Mouse (Mus musculus) stomach, embryonic 16.5 days (tissue): ENCODE results near the gene Atp6ap1l. TPM values are rescaled to one million over a fixed set of nuclear protein-coding genes. Genes with fewer than 3 reads are reported as not detected.
"Not testable (repeated sequence)": the region's sequence is repeated elsewhere in the genome, so short reads cannot be mapped to it uniquely, and the experiment has no call there.

Source experiments
- ATAC-seq: fragments of 200-750 bp; cut with Nextera tagmentation; 2 replicates; pipeline ENCODE4 v1.8.0; 2017; ENCODE audit warnings: moderate number of reproducible peaks, moderate TSS enrichment; ENCODE audit not compliant: insufficient read depth, low FRiP score
- H3K27ac ChIP-seq: fragments of 300-500 bp; sonication (generic); 2 replicates; pipeline ENCODE4 v1.5.1; 2014; ENCODE audit warnings: low read length
- H3K27me3 ChIP-seq: fragments of 300-500 bp; sonication (generic); 2 replicates; pipeline ENCODE4 v1.6.1; 2014; ENCODE audit warnings: low read length, control low read depth, mixed read lengths; ENCODE audit not compliant: control insufficient read depth, insufficient read depth
- H3K36me3 ChIP-seq: fragments of 300-500 bp; sonication (generic); 2 replicates; pipeline ENCODE4 v1.6.1; 2014; ENCODE audit warnings: low read length; ENCODE audit not compliant: control insufficient read depth, insufficient read depth
- H3K4me1 ChIP-seq: fragments of 300-500 bp; sonication (generic); 2 replicates; pipeline ENCODE4 v1.6.1; 2014; ENCODE audit warnings: low read length, control low read depth, mixed read lengths; ENCODE audit not compliant: control insufficient read depth, insufficient read depth
- H3K4me2 ChIP-seq: fragments of 300-500 bp; sonication (generic); 2 replicates; pipeline ENCODE4 v1.6.1; 2014; ENCODE audit warnings: low read depth, low read length, mixed read lengths
- H3K4me3 ChIP-seq: fragments of 300-500 bp; sonication (generic); replicated peaks from 2 replicates; pipeline ENCODE4 v1.5.1; 2014; ENCODE audit warnings: mild to moderate bottlenecking, low read length
- H3K9ac ChIP-seq: fragments of 300-500 bp; sonication (generic); 2 replicates; pipeline ENCODE4 v1.6.1; 2014; ENCODE audit warnings: low read length
- H3K9me3 ChIP-seq: fragments of 300-500 bp; sonication (generic); replicated peaks from 2 replicates; pipeline ENCODE4 v1.6.1; 2016; ENCODE audit warnings: low read length, control low read depth; ENCODE audit not compliant: control insufficient read depth
- WGBS: fragments of 180-500 bp; shearing (Covaris S2); extraction: QIAGEN DNeasy Blood & Tissue Kit; methylation state at CpG from one replicate; pipeline ENCODE4 v1.1.7; 2014; 5-methylcytosine and 5-hydroxymethylcytosine counted together
- polyA plus RNA-seq: library from polyadenylated mRNA; unstranded; fragments of >200 nt; fragmentation: Nextera tagmentation; extraction: Ambion mirVana; gene quantifications from 2 replicates; pipeline ENCODE4 v1.2.1, GENCODE M21; 2015

Atp6ap1l gene
- polyA plus RNA-seq, 1 experiment from 2014 or later = not detected

GRCm38 (mm10) chr13:90925191-90925590, 20.0 kb upstream of the Atp6ap1l start:
- Histone ChIP-seq H3K9ac (no peak overlapping the region), H3K4me3 (no peak overlapping the region), H3K36me3 (peaks cover 15% of the 10 kb centered on the region; the same call in 1 of the 2 replicates), H3K27ac (no peak overlapping the region), H3K4me2 (no peak overlapping the region), H3K27me3 (no peaks in the 10 kb centered on the region), H3K9me3 (no peaks in the 10 kb centered on the region), H3K4me1 (0 out of 2 replicates have a peak, but pooled peaks cover 4% of the 10 kb centered on the region)
- 85% methylated on average over 5 of the region's 5 CpGs for WGBS
- no peak for ATAC-seq

- H3K27ac ChIP-seq = peak overlapping the region; percentile 85; the same call in 1 of the 2 replicates
- H3K9me3 ChIP-seq = no peaks in the 10 kb centered on the region
- H3K4me1 ChIP-seq = 0 out of 2 replicates have a peak, but pooled peaks cover 4% of the 10 kb centered on the region
- peak overlapping the region; percentile 97 for H3K9ac ChIP-seq
- peaks cover 15% of the 10 kb centered on the region; the same call in 1 of the 2 replicates for H3K36me3 ChIP-seq
- H3K27me3 ChIP-seq = no peaks in the 10 kb centered on the region
- peak overlapping the region; percentile 76 for H3K4me2 ChIP-seq
- no peak for ATAC-seq
- peak overlapping the region; percentile 91 for H3K4me3 ChIP-seq
- 47% methylated on average over 9 of the region's 9 CpGs for WGBS
Measured at GRCm38 (mm10) chr13:90924072-90924471, 18.9 kb upstream of the Atp6ap1l start.

- H3K4me1 ChIP-seq = not testable (repeated sequence)
- under 1% methylated on average over 13 of the region's 13 CpGs for WGBS
Measured at GRCm38 (mm10) chr13:90923617-90924016, 18.5 kb upstream of the Atp6ap1l start.

GRCm38 (mm10) chr13:90922751-90923612, 17.8 kb upstream of the Atp6ap1l start, which contains the start of gene Rps23:
Gene Rps23, plus strand, starts transcription at chr13:90922958.
- Histone ChIP-seq H3K9me3 (no peaks in the 10 kb centered on the region), H3K27ac (peak within 1 kb of the TSS; percentile 85), H3K4me2 (peak within 1 kb of the TSS; percentile 76), H3K4me3 (peak within 1 kb of the TSS; percentile 91), H3K36me3 (peaks cover 14% of the 10 kb centered on the region; the same call in 1 of the 2 replicates), H3K27me3 (no peaks in the 10 kb centered on the region), H3K9ac (peak within 1 kb of the TSS; percentile 97), H3K4me1 (0 out of 2 replicates have a peak, but pooled peaks cover 4% of the 10 kb centered on the region)
- WGBS = under 1% methylated on average over 57 of the region's 57 CpGs
- ATAC-seq = peak; percentile 98

More at GRCm38 (mm10) chr13:90923617-90924016, 18.5 kb upstream of the Atp6ap1l start:
- Histone ChIP-seq H3K4me2 (peak overlapping the region; percentile 76), H3K4me3 (peak overlapping the region; percentile 91), H3K9ac (peak overlapping the region; percentile 97), H3K27ac (peak overlapping the region; percentile 85), H3K36me3 (peaks cover 15% of the 10 kb centered on the region; the same call in 1 of the 2 replicates)
- not testable (repeated sequence) for H3K27me3 ChIP-seq, ATAC-seq, H3K9me3 ChIP-seq

GRCm38 (mm10) chr13:90914721-90915120, 9.6 kb upstream of the Atp6ap1l start:
- H3K27me3 ChIP-seq = no peaks in the 10 kb centered on the region
- H3K9ac ChIP-seq = no peak overlapping the region
- 88% methylated on average over 4 of the region's 4 CpGs for WGBS
- H3K4me2 ChIP-seq = no peak overlapping the region
- H3K4me3 ChIP-seq = no peak overlapping the region
- no peak overlapping the region for H3K27ac ChIP-seq
- no peaks in the 10 kb centered on the region for H3K4me1 ChIP-seq
- H3K9me3 ChIP-seq = no peaks in the 10 kb centered on the region
- H3K36me3 ChIP-seq = no peaks in the 10 kb centered on the region
- no peak for ATAC-seq

- H3K9ac ChIP-seq = no peak overlapping the region
- H3K27me3 ChIP-seq = no peaks in the 10 kb centered on the region
- WGBS = 61% methylated on average over 7 of the region's 7 CpGs
- H3K4me3 ChIP-seq = no peak overlapping the region
- no peaks in the 10 kb centered on the region for H3K4me1 ChIP-seq
- no peak overlapping the region for H3K4me2 ChIP-seq
- H3K9me3 ChIP-seq = no peaks in the 10 kb centered on the region
- no peaks in the 10 kb centered on the region for H3K36me3 ChIP-seq
- no peak for ATAC-seq
- H3K27ac ChIP-seq = no peak overlapping the region
Measured at GRCm38 (mm10) chr13:90913675-90914192, 8.6 kb upstream of the Atp6ap1l start.

GRCm38 (mm10) chr13:90912760-90913674, 7.9 kb upstream of the Atp6ap1l start:
- H3K9me3 ChIP-seq = no peaks in the 10 kb centered on the region

GRCm38 (mm10) chr13:90907376-90907775, 2.2 kb upstream of the Atp6ap1l start:
- no peak for ATAC-seq
- Histone ChIP-seq H3K4me1 (no peaks in the 10 kb centered on the region), H3K27ac (no peak overlapping the region), H3K4me3 (no peak overlapping the region), H3K9ac (no peak overlapping the region), H3K4me2 (no peak overlapping the region), H3K9me3 (no peaks in the 10 kb centered on the region), H3K36me3 (no peaks in the 10 kb centered on the region), H3K27me3 (no peaks in the 10 kb centered on the region)
- WGBS = 83% methylated on average over 12 of the region's 12 CpGs

More at GRCm38 (mm10) chr13:90912760-90913674, 7.9 kb upstream of the Atp6ap1l start:
- no peaks in the 10 kb centered on the region for H3K4me1 ChIP-seq
- H3K4me3 ChIP-seq = no peak overlapping the region
- ATAC-seq = no peak
- no peaks in the 10 kb centered on the region for H3K27me3 ChIP-seq
- H3K36me3 ChIP-seq = no peaks in the 10 kb centered on the region
- H3K27ac ChIP-seq = no peak overlapping the region
- WGBS = 79% methylated on average over 17 of the region's 17 CpGs
- no peak overlapping the region for H3K9ac ChIP-seq
- no peak overlapping the region for H3K4me2 ChIP-seq
